Mouse (Mus musculus): Measurements from ENCODE around the gene Nle1. TPM values are rescaled to one million over a fixed set of nuclear protein-coding genes. Genes with fewer than 3 reads are reported as not detected.

Gene Nle1
- polyA plus RNA-seq, 1 experiment from 2014 or later, result 24.3 TPM

- Histone ChIP-seq H3K4me3 (replicated peaks) (no peak overlapping the region), H3K36me3 (0 out of 2 replicates have a peak, but pooled peaks cover 5% of the 10 kb centered on the region), H3K27me3 (no peaks in the 10 kb centered on the region), H3K4me2 (peak overlapping the region; percentile 38), H3K9me3 (replicated peaks) (no peaks in the 10 kb centered on the region), H3K4me1 (replicated peaks) (peaks cover 100% of the 10 kb centered on the region), H3K9ac (peak overlapping the region; percentile 53), H3K27ac (peak overlapping the region; percentile 99)
- DNase-seq (no peak), ATAC-seq (ENCODE audit: low read depth) (no peak)
- 77% methylated on average over 10 of the region's 10 CpGs for WGBS (ENCODE audit: insufficient replicate concordance)
Measured at GRCm38 (mm10) chr11:82852540-82852939, 55.7 kb downstream of the Nle1 start.

GRCm38 (mm10) chr11:82852115-82852514, 56.1 kb downstream of the Nle1 start:
- WGBS (ENCODE audit: insufficient replicate concordance), result 74% methylated on average over 11 of the region's 11 CpGs

More at GRCm38 (mm10) chr11:82852115-82852514, 56.1 kb downstream of the Nle1 start:
- ATAC-seq (ENCODE audit: low read depth), result no peak
- no peaks in the 10 kb centered on the region for H3K27me3 ChIP-seq
- H3K9ac ChIP-seq, result peak overlapping the region; percentile 53
- peak overlapping the region; percentile 38 for H3K4me2 ChIP-seq
- 0 out of 2 replicates have a peak, but pooled peaks cover 5% of the 10 kb centered on the region for H3K36me3 ChIP-seq
- no peaks in the 10 kb centered on the region for H3K9me3 ChIP-seq (replicated peaks)
- H3K4me3 ChIP-seq (replicated peaks), result no peak overlapping the region
- DNase-seq, result no peak
- H3K27ac ChIP-seq, result peak overlapping the region; percentile 99
- H3K4me1 ChIP-seq (replicated peaks), result peaks cover 100% of the 10 kb centered on the region

Other genes starting within 250 kb of the Nle1 start
- 0.16 and 0.31 TPM in 2 replicates for gene Cct6b, start 144.1 kb downstream of the Nle1 start, polyA plus RNA-seq (2015; fragmentation: Nextera tagmentation; extraction: Ambion mirVana)
- gene Zfp830, start 144.1 kb downstream of the Nle1 start, polyA plus RNA-seq (2015; fragmentation: Nextera tagmentation; extraction: Ambion mirVana), result 19.5 and 23.3 TPM in 2 replicates
- gene Lig3, start 127.3 kb downstream of the Nle1 start, polyA plus RNA-seq (2015; fragmentation: Nextera tagmentation; extraction: Ambion mirVana), result 10.2 and 12.0 TPM in 2 replicates
- gene Rffl, start 37.2 kb downstream of the Nle1 start, polyA plus RNA-seq (2015; fragmentation: Nextera tagmentation; extraction: Ambion mirVana), result 20.2 and 25.3 TPM in 2 replicates
- 6.8 and 8.0 TPM in 2 replicates for gene Rad51d, start 17.8 kb downstream of the Nle1 start, polyA plus RNA-seq (2015; fragmentation: Nextera tagmentation; extraction: Ambion mirVana)
- gene Fndc8, start 16.3 kb downstream of the Nle1 start, polyA plus RNA-seq (2015; fragmentation: Nextera tagmentation; extraction: Ambion mirVana), result 0.05 and 0.08 TPM in 2 replicates
- 0.75 and 1.1 TPM in 2 replicates for gene Unc45b, start 2.1 kb upstream of the Nle1 start, polyA plus RNA-seq (2015; fragmentation: Nextera tagmentation; extraction: Ambion mirVana)
- gene Slfn5, start 42.9 kb upstream of the Nle1 start, polyA plus RNA-seq (2015; fragmentation: Nextera tagmentation; extraction: Ambion mirVana), result 0.68 and 1.4 TPM in 2 replicates
- gene Slfn9, start 83.4 kb upstream of the Nle1 start, polyA plus RNA-seq (2015; fragmentation: Nextera tagmentation; extraction: Ambion mirVana), result 5.5 and 8.3 TPM in 2 replicates
- gene Slfn8, start 112.4 kb upstream of the Nle1 start, polyA plus RNA-seq (2015; fragmentation: Nextera tagmentation; extraction: Ambion mirVana), result 0.37 and 0.66 TPM in 2 replicates
- 4.9 and 5.0 TPM in 2 replicates for gene Slfn2, start 156.7 kb upstream of the Nle1 start, polyA plus RNA-seq (2015; fragmentation: Nextera tagmentation; extraction: Ambion mirVana)
- 0.10 and 0.28 TPM in 2 replicates for gene Slfn1, start 208.4 kb upstream of the Nle1 start, polyA plus RNA-seq (2015; fragmentation: Nextera tagmentation; extraction: Ambion mirVana)

Measured in liver, embryonic 13.5 days (tissue).